Mouse (Mus musculus): ENCODE results near the gene Trim72. TPM values are rescaled to one million over a fixed set of nuclear protein-coding genes. Genes with fewer than 3 reads are reported as not detected.
"Not testable (repeated sequence)": the region's sequence is repeated elsewhere in the genome, so short reads cannot be mapped to it uniquely, and the experiment has no call there.

Gene Trim72
- polyA plus RNA-seq, 1 experiment from 2014 or later, result not detected

GRCm38 (mm10) chr7:128033616-128034015 lies 29.9 kb downstream of the Trim72 start:
- no peak overlapping the region for H3K4me2 ChIP-seq
- no peaks in the 10 kb centered on the region for H3K9me3 ChIP-seq (replicated peaks)
- WGBS, result 91% methylated on average over 4 of the region's 4 CpGs
- no peak overlapping the region for H3K9ac ChIP-seq
- H3K4me3 ChIP-seq, result no peak overlapping the region
- no peaks in the 10 kb centered on the region for H3K27me3 ChIP-seq
- no peaks in the 10 kb centered on the region for H3K36me3 ChIP-seq (ENCODE audit: poor library complexity, severe bottlenecking)
- no peaks in the 10 kb centered on the region for H3K4me1 ChIP-seq
- ATAC-seq, result no peak
- no peak overlapping the region for H3K27ac ChIP-seq

- 85% methylated on average over 15 of the region's 15 CpGs for WGBS
Measured at GRCm38 (mm10) chr7:128042161-128042820, 38.5 kb downstream of the Trim72 start.

GRCm38 (mm10) chr7:128044142-128044785 lies 40.5 kb downstream of the Trim72 start:
- no peak overlapping the region for H3K27ac ChIP-seq
- no peaks in the 10 kb centered on the region for H3K4me1 ChIP-seq
- no peaks in the 10 kb centered on the region for H3K27me3 ChIP-seq
- H3K4me3 ChIP-seq, result no peak overlapping the region
- H3K9me3 ChIP-seq (replicated peaks), result no peaks in the 10 kb centered on the region
- 71% methylated on average over 4 of the region's 4 CpGs for WGBS
- no peak overlapping the region for H3K4me2 ChIP-seq
- H3K36me3 ChIP-seq (ENCODE audit: poor library complexity, severe bottlenecking), result no peaks in the 10 kb centered on the region
- ATAC-seq, result no peak
- H3K9ac ChIP-seq, result no peak overlapping the region

More at GRCm38 (mm10) chr7:128042161-128042820, 38.5 kb downstream of the Trim72 start:
- H3K27me3 ChIP-seq; H3K4me3 ChIP-seq; ATAC-seq; H3K36me3 ChIP-seq (ENCODE audit: poor library complexity, severe bottlenecking); H3K27ac ChIP-seq; H3K9me3 ChIP-seq (replicated peaks); H3K9ac ChIP-seq; H3K4me2 ChIP-seq; H3K4me1 ChIP-seq: not testable (repeated sequence)

GRCm38 (mm10) chr7:128045640-128046039 lies 41.9 kb downstream of the Trim72 start:
- no peaks in the 10 kb centered on the region for H3K9me3 ChIP-seq (replicated peaks)
- H3K9ac ChIP-seq, result no peak overlapping the region
- no peak for ATAC-seq
- no peaks in the 10 kb centered on the region for H3K27me3 ChIP-seq
- WGBS, result 72% methylated on average over 2 of the region's 2 CpGs
- H3K4me2 ChIP-seq, result no peak overlapping the region
- no peaks in the 10 kb centered on the region for H3K4me1 ChIP-seq
- H3K27ac ChIP-seq, result no peak overlapping the region
- no peak overlapping the region for H3K4me3 ChIP-seq
- H3K36me3 ChIP-seq (ENCODE audit: poor library complexity, severe bottlenecking), result no peaks in the 10 kb centered on the region

GRCm38 (mm10) chr7:128048819-128049218 lies 45.1 kb downstream of the Trim72 start:
- H3K27ac ChIP-seq, result no peak overlapping the region
- H3K9me3 ChIP-seq (replicated peaks), result no peaks in the 10 kb centered on the region
- no peak overlapping the region for H3K4me3 ChIP-seq
- H3K36me3 ChIP-seq (ENCODE audit: poor library complexity, severe bottlenecking), result no peaks in the 10 kb centered on the region
- 98% methylated on average over 4 of the region's 4 CpGs for WGBS
- no peaks in the 10 kb centered on the region for H3K27me3 ChIP-seq
- H3K9ac ChIP-seq, result no peak overlapping the region
- ATAC-seq, result no peak
- no peak overlapping the region for H3K4me2 ChIP-seq
- H3K4me1 ChIP-seq, result no peaks in the 10 kb centered on the region

GRCm38 (mm10) chr7:128049254-128049653 lies 45.5 kb downstream of the Trim72 start:
- no peak overlapping the region for H3K9ac ChIP-seq
- H3K4me1 ChIP-seq, result no peaks in the 10 kb centered on the region
- H3K36me3 ChIP-seq (ENCODE audit: poor library complexity, severe bottlenecking), result no peaks in the 10 kb centered on the region
- H3K27me3 ChIP-seq, result no peaks in the 10 kb centered on the region
- H3K9me3 ChIP-seq (replicated peaks), result no peaks in the 10 kb centered on the region
- no peak for ATAC-seq
- no peak overlapping the region for H3K27ac ChIP-seq
- no peak overlapping the region for H3K4me3 ChIP-seq
- no peak overlapping the region for H3K4me2 ChIP-seq
- WGBS, result 90% methylated on average over 2 of the region's 2 CpGs

GRCm38 (mm10) chr7:128050739-128051138 lies 47.0 kb downstream of the Trim72 start:
- no peak overlapping the region for H3K27ac ChIP-seq
- H3K36me3 ChIP-seq (ENCODE audit: poor library complexity, severe bottlenecking), result no peaks in the 10 kb centered on the region
- H3K27me3 ChIP-seq, result no peaks in the 10 kb centered on the region
- no peaks in the 10 kb centered on the region for H3K9me3 ChIP-seq (replicated peaks)
- WGBS, result 76% methylated on average over 4 of the region's 4 CpGs
- H3K4me1 ChIP-seq, result no peaks in the 10 kb centered on the region
- ATAC-seq, result no peak
- no peak overlapping the region for H3K4me2 ChIP-seq
- H3K9ac ChIP-seq, result no peak overlapping the region
- H3K4me3 ChIP-seq, result no peak overlapping the region

GRCm38 (mm10) chr7:128053061-128053460 lies 49.3 kb downstream of the Trim72 start:
- Histone ChIP-seq H3K27ac (no peak overlapping the region), H3K4me1 (no peaks in the 10 kb centered on the region), H3K36me3 (ENCODE audit: poor library complexity, severe bottlenecking) (no peaks in the 10 kb centered on the region), H3K9ac (no peak overlapping the region), H3K4me2 (no peak overlapping the region), H3K27me3 (no peaks in the 10 kb centered on the region), H3K9me3 (replicated peaks) (no peaks in the 10 kb centered on the region), H3K4me3 (no peak overlapping the region)
- WGBS, result 77% methylated on average over 5 of the region's 5 CpGs
- ATAC-seq, result no peak

GRCm38 (mm10) chr7:128056917-128057444 lies 53.2 kb downstream of the Trim72 start:
- WGBS, result 78% methylated on average over 3 of the region's 3 CpGs
- Histone ChIP-seq H3K27ac (no peak overlapping the region), H3K4me3 (no peak overlapping the region), H3K27me3 (no peaks in the 10 kb centered on the region), H3K9ac (no peak overlapping the region), H3K9me3 (replicated peaks) (no peaks in the 10 kb centered on the region), H3K4me2 (no peak overlapping the region), H3K36me3 (ENCODE audit: poor library complexity, severe bottlenecking) (no peaks in the 10 kb centered on the region), H3K4me1 (no peaks in the 10 kb centered on the region)
- ATAC-seq, result no peak

GRCm38 (mm10) chr7:128057860-128058259 lies 54.1 kb downstream of the Trim72 start:
- H3K27me3 ChIP-seq, result no peaks in the 10 kb centered on the region
- H3K36me3 ChIP-seq (ENCODE audit: poor library complexity, severe bottlenecking), result no peaks in the 10 kb centered on the region
- no peak overlapping the region for H3K4me2 ChIP-seq
- H3K27ac ChIP-seq, result no peak overlapping the region
- WGBS, result 76% methylated on average over 8 of the region's 8 CpGs
- no peak overlapping the region for H3K9ac ChIP-seq
- H3K4me3 ChIP-seq, result no peak overlapping the region
- no peak for ATAC-seq
- H3K4me1 ChIP-seq, result no peaks in the 10 kb centered on the region
- no peaks in the 10 kb centered on the region for H3K9me3 ChIP-seq (replicated peaks)

- H3K4me1 ChIP-seq, result no peaks in the 10 kb centered on the region
- no peak for ATAC-seq
- WGBS, result 71% methylated on average over 7 of the region's 7 CpGs
Measured at GRCm38 (mm10) chr7:128058576-128058975, 54.8 kb downstream of the Trim72 start.

GRCm38 (mm10) chr7:128059091-128059490 lies 55.3 kb downstream of the Trim72 start:
- H3K9me3 ChIP-seq (replicated peaks), result no peaks in the 10 kb centered on the region

More at GRCm38 (mm10) chr7:128058576-128058975, 54.8 kb downstream of the Trim72 start:
- H3K9ac ChIP-seq, result no peak overlapping the region
- H3K27me3 ChIP-seq, result no peaks in the 10 kb centered on the region
- no peak overlapping the region for H3K4me3 ChIP-seq
- H3K36me3 ChIP-seq (ENCODE audit: poor library complexity, severe bottlenecking), result no peaks in the 10 kb centered on the region
- H3K4me2 ChIP-seq, result no peak overlapping the region
- no peaks in the 10 kb centered on the region for H3K9me3 ChIP-seq (replicated peaks)
- no peak overlapping the region for H3K27ac ChIP-seq

More at GRCm38 (mm10) chr7:128059091-128059490, 55.3 kb downstream of the Trim72 start:
- no peaks in the 10 kb centered on the region for H3K27me3 ChIP-seq
- no peak overlapping the region for H3K9ac ChIP-seq
- ATAC-seq, result no peak
- no peak overlapping the region for H3K4me3 ChIP-seq
- 80% methylated on average over 4 of the region's 4 CpGs for WGBS
- no peaks in the 10 kb centered on the region for H3K4me1 ChIP-seq
- no peak overlapping the region for H3K4me2 ChIP-seq
- no peak overlapping the region for H3K27ac ChIP-seq
- no peaks in the 10 kb centered on the region for H3K36me3 ChIP-seq (ENCODE audit: poor library complexity, severe bottlenecking)
